Mouse (Mus musculus) left cerebral cortex, postnatal 4 days (tissue): ENCODE results near the gene Pde4b. TPM values are rescaled to one million over a fixed set of nuclear protein-coding genes. Genes with fewer than 3 reads are reported as not detected.
"Not testable (repeated sequence)": the region's sequence is repeated elsewhere in the genome, so short reads cannot be mapped to it uniquely, and the experiment has no call there.

Experiments used
- DNase-seq: peaks from one replicate; pipeline ENCODE4 v3.0.0-alpha.2; 2022
- intact Hi-C: fragments of 180-260 bp; cut with DNase I; formaldehyde crosslinking; loops from one replicate; pipeline ENCODE4 v1.15.1; 2025
- total RNA-seq, 2 experiments: library from RNA; stranded (reverse); gene quantifications; 2 replicates each; pipeline ENCODE4 v1.2.3; 2021

Pde4b gene
- 10 to 100 TPM; 55.3 to 61.4 TPM for total RNA-seq

DNA sequence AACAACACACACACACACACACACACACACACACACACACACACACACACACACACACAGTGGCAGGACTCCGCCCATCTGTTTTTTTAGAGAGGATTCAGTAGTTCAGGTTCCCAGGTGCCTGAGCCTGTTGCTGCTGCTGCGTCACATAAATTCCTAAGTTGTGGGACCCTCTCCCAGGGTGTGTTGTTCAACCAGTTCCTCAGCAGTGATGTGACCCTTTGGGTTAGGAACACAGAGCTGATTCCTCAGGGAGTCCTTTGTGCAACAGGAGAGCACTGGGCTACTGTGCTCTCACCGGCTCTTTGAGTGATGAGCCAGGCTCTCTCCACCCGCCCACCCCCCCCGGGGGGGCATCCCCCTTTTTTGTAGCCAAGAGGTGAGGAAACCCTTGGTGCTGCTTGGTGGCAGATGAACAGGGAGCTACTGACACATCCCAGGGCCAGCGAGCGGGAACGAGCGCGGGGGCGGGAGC is at the start of gene Pde4b:
TSS of gene Pde4b (plus strand) at position 453 of the 475 bp plus-strand sequence.
- intact Hi-C loops, result no loop called here
- DNase-seq, result no peak

- intact Hi-C loops, result no loop called here
- no peak for DNase-seq
Observed at GRCm38 (mm10) chr4:102040190-102040589, 47.2 kb upstream of the Pde4b start.

- intact Hi-C loops, result no loop called here
- no peak for DNase-seq
Observed at GRCm38 (mm10) chr4:102045183-102046140, 41.9 kb upstream of the Pde4b start.

DNA sequence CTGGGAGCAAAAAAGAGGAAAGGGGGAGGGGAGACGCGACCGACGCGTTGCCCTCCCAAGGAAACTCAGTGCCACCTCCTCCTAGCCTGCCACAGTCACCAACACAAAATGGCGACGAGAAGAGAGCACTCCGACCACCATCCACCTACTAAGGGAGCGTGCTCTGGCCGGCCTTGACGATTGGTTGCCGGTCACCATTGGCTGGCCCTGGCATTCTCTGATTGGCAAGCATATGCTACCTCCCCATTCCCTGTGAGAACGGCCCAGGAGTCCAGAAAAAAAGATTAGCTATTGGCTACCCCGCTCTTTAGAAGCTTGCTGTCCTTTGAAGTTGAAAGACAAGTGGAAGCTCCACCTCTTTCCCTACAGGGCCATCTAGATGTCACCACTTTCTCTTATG is 38.0 kb upstream of the Pde4b start:
- intact Hi-C loops, result not testable (repeated sequence)

DNA sequence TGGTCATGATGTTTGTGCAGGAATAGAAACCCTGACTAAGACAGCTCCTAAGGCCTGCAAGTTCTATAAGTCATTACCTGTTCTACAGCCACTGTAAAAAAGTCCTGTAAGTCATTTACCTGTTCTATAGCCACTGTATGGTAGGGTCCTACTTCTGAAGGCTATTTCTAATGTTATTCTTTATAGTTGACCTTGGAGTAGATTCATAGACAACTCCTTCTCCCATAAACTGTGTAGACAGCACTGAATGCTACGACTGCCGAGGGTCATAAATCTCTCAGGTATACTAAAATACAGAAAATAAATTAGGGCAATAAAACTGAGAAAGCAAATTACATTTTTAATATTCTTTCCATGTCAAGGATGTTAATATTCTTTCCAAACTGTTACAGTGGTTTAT is 26.0 kb upstream of the Pde4b start:
- intact Hi-C loops, result no loop called here
- no peak for DNase-seq

More for the DNA sequence above, 38.0 kb upstream of the Pde4b start:
- DNase-seq, result not testable (repeated sequence)

- no peak for DNase-seq
- intact Hi-C loops, result no loop called here
Observed at GRCm38 (mm10) chr4:102069314-102069713, 18.0 kb upstream of the Pde4b start.

- intact Hi-C loops, result no loop called here
- DNase-seq, result no peak
Observed at GRCm38 (mm10) chr4:102086336-102086735, 1.0 kb upstream of the Pde4b start.

- intact Hi-C loops, result no loop called here
- DNase-seq, result peak; percentile 43
Observed at GRCm38 (mm10) chr4:102087566-102088234, 357 bp downstream of the Pde4b start.

DNA sequence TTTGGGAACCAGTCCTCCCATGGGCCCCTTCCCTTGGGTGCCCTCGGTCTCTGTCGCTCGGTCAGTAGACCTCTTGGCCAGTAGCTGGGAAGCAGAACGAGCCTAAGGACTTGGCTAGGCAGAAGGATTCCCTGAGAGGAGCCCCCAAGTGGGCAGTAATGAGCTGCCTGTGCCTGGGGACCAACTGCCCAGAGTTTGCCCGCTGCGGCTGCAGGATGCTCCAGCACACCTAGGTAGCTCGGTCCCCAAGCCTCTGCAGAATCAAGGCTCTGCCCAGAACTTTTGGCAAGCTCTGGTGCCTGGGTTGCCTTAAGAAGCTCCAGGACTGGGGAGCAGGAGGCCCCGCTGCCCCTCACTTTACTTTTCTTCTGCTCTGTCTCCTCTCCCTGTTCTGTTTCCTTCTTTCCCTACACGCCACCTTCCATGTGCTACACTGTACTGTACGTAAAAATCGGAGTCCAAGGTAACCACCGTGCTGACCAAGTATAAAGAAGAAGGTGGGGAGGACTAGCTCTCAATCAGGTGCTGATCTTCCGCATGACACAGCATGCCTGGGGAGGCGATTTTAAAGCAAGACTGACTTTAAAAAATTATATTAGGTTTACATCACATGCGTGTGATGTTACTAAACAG is 1.0 kb downstream of the Pde4b start:
- intact Hi-C loops, result no loop called here
- peak; percentile 3 for DNase-seq

GRCm38 (mm10) chr4:102095851-102096250 is 8.5 kb downstream of the Pde4b start:
- intact Hi-C loops, result no loop called here
- DNase-seq, result no peak

- intact Hi-C loops, result no loop called here
- DNase-seq, result no peak
Observed at GRCm38 (mm10) chr4:102102241-102102640, 14.9 kb downstream of the Pde4b start.

DNA sequence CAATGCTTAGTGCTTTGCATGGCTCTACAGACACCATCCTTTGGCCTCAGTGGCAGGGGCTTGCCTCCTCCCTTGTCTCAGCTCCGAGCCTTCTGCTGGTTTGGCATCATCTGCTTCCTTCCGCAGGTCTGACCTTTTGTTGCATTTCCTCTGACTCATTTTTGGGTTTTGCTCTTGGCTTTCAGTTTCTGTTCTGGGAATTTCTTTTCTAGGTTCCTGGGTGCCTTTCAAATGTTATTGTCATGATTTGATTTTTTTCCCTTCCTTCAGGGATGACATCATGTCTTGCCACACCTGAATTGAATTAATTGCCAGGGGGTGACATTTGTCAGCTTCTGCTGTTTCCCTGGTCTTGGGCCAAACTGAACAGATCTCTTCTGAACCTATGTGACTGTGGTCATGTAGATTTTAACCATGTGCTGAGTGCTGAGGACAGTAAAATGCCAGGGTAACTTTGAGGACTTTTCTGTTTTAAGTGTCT is 17.2 kb downstream of the Pde4b start:
- DNase-seq, result peak; percentile 14
- intact Hi-C loops, result no loop called here

GRCm38 (mm10) chr4:102106771-102107170 is 19.4 kb downstream of the Pde4b start:
- intact Hi-C loops, result no loop called here

DNA sequence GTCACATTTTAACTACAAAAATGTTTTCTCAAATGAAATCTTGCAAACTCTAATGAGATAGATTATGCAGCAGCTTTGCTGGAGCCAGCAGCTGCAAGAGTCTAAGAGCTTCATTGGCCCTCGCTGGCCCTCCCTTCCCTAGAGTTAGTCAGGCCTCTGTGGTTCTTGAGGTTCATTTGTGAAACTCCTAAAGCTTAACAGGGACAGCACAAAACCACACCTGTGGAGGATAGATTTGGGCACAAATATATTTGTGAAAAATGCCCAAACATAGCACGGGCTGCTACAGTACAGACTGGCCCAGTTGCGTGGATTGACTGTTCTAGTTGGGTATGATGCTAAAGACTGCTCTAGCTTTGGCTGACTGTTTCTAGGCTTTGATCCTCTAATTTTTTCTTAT is 32.1 kb downstream of the Pde4b start:
- intact Hi-C loops, result no loop called here

More at GRCm38 (mm10) chr4:102106771-102107170, 19.4 kb downstream of the Pde4b start:
- peak; percentile 11 for DNase-seq

GRCm38 (mm10) chr4:102136366-102136849 is 49.1 kb downstream of the Pde4b start:
- no peak for DNase-seq
- intact Hi-C loops, result no loop called here

More for the DNA sequence above, 32.1 kb downstream of the Pde4b start:
- no peak for DNase-seq

DNA sequence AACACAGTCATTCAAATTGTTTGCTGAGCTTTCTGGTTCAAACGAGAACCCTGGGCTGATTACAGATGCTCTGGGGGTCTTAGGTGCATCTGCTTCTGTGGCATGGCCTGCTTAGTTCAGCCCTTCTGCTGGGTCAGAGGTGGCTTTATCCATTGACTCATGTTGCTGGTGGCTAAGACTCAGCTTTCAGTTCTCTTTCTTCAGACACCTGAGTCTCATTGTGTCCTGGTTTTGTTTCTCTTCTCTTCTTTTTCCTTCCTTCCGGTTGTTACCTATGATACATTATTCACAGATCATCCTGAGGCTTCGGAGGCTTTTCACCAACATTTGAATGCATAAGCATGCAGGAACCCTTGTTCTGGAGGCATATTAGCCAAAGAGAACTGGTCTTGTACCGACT is 51.0 kb downstream of the Pde4b start:
- DNase-seq, result no peak
- intact Hi-C loops, result no loop called here

GRCm38 (mm10) chr4:102141241-102141640 is 53.9 kb downstream of the Pde4b start:
- peak; percentile 9 for DNase-seq
- intact Hi-C loops, result no loop called here

- intact Hi-C loops, result no loop called here
- DNase-seq, result no peak
Observed at GRCm38 (mm10) chr4:102148766-102149165, 61.4 kb downstream of the Pde4b start.

DNA sequence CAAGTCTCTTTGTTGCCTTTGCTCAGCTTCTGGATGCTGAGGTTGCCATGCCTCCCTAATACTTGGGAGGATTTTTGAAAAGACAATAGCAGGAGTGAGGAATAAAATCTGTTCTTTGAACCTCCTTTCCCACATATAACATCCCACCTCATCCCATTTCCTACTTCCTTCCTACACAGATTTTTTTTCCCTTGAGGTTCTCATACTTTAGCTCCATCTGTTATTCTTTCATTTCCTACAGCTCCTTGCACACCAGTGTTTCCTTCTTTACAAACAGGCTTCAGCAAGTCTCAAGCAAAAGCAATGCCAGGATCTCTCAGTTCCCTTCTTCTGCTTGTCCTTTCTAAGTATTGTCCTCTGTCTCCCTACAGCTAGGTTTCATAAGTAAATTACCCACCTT is 71.8 kb downstream of the Pde4b start:
- DNase-seq, result no peak
- intact Hi-C loops, result no loop called here

- DNase-seq, result no peak
- intact Hi-C loops, result no loop called here
Observed at GRCm38 (mm10) chr4:102171636-102172035, 84.3 kb downstream of the Pde4b start.

DNA sequence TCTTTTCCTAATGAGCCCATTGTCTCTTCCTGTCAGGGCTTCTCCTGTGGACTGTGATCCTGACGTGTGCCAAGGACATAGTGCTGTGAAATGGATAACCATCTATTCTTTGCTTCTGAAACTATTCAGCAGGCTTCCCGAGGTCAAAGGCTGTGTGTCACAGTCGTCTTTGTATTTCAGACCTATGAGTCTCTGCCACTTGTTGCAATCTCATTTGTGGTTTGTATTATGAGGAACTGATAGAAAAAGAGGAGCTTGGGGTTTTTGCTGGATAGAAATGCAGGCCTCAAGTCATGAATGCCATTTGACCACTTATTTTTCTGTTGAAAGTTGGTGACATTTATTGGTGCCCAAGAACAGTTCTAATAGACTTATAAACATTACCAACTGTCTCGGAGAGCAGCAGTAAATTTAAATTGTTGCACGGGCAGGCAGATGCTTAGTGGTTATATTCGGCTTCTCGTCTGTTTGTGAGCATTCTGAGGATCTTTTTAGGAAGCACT is 85.4 kb downstream of the Pde4b start:
- DNase-seq, result no peak
- intact Hi-C loops, result no loop called here
